Mouse (Mus musculus): ENCODE measurements around the gene Mpg. TPM values are rescaled to one million over a fixed set of nuclear protein-coding genes. Genes with fewer than 3 reads are reported as not detected.
A peak's percentile ranks its signal among the peaks of the same experiment; 100 is the strongest.

Mpg gene
- polyA plus RNA-seq (2012), result 4.8 and 5.0 TPM in 2 replicates

- peaks cover 21% of the 10 kb centered on the region for H3K9me3 ChIP-seq (ENCODE audit: control insufficient read depth, low read length)
- peaks cover 48% of the 10 kb centered on the region for H3K27me3 ChIP-seq (ENCODE audit: control insufficient read depth)
- H3K4me3 ChIP-seq (replicated peaks), result peak within 1 kb of the TSS; percentile 79
- TF ChIP-seq TAL1 (IDR thresholded peaks at IDR 0.05; ENCODE audit: low read length), result no peak
- TF ChIP-seq GATA1 (IDR thresholded peaks at IDR 0.05; ENCODE audit: low read length), result no peak
- peaks cover 42% of the 10 kb centered on the region for H3K36me3 ChIP-seq (ENCODE audit: control insufficient read depth)
- H3K4me1 ChIP-seq (ENCODE audit: control insufficient read depth), result peaks cover 79% of the 10 kb centered on the region
Observed at GRCm38 (mm10) chr11:32226124-32226871, at the start of gene Mpg. Mpg (plus strand) TSS chr11:32226505.

DNA sequence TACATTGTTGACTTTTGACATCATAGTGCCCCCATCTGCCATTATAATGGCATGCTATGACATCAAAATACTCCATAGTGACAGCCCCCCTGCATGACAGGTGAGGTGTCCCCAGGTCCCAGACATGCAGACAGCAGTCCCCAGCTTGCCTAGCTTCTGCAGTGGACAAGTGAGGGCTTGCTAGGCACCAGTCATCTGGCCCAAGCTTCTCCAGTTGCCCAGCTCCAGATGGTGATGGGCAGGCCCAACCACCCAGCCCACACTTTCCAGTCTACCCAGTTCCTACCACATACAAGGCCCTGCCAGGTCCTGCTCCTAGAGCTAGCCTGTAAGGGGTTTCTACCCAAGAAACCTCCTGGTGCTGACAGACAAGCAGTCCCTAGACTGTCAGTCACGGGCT, 47.8 kb upstream of the Mpg start:
- no peak overlapping the region for H3K4me3 ChIP-seq (replicated peaks)
- TF ChIP-seq TAL1 (IDR thresholded peaks at IDR 0.05; ENCODE audit: low read length) (no peak), GATA1 (IDR thresholded peaks at IDR 0.05; ENCODE audit: low read length) (no peak)
- H3K4me1 ChIP-seq (ENCODE audit: control insufficient read depth), result 0 out of 2 replicates have a peak, but pooled peaks cover 2% of the 10 kb centered on the region

DNA sequence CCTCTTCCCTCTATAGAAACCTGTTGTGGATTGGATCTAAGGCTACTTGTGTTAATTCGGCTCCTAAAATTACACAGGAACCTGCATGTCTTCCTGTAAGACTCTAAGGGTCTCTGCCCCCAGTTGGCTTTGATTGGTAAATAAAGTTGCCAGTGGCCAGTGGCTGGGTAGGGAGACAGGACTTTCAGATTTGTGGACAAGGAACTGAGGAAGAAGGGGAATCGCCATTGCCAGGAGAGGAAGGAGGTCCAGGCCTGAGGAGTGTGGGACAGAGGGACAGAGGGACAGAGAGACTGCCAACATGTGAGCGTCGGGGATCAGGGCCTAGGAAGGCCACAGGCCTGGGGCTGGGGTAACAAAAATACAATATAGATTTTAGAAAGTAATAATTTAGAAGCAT, 45.1 kb upstream of the Mpg start:
- TF ChIP-seq TAL1 (IDR thresholded peaks at IDR 0.05; ENCODE audit: low read length) (no peak), GATA1 (IDR thresholded peaks at IDR 0.05; ENCODE audit: low read length) (no peak)

More for the DNA sequence above, 47.8 kb upstream of the Mpg start:
- H3K36me3 ChIP-seq (ENCODE audit: control insufficient read depth), result no peaks in the 10 kb centered on the region
- H3K27me3 ChIP-seq (ENCODE audit: control insufficient read depth), result peaks cover 7% of the 10 kb centered on the region
- peaks cover 8% of the 10 kb centered on the region; the same call in 1 of the 2 replicates for H3K9me3 ChIP-seq (ENCODE audit: control insufficient read depth, low read length)

GRCm38 (mm10) chr11:32181973-32182868, 44.1 kb upstream of the Mpg start:
- no peak for TF ChIP-seq TAL1 (IDR thresholded peaks at IDR 0.05; ENCODE audit: low read length)
- TF ChIP-seq GATA1 (IDR thresholded peaks at IDR 0.05; ENCODE audit: low read length), result no peak
- Histone ChIP-seq H3K9me3 (ENCODE audit: control insufficient read depth, low read length) (peaks cover 9% of the 10 kb centered on the region; the same call in 1 of the 2 replicates), H3K4me1 (ENCODE audit: control insufficient read depth) (0 out of 2 replicates have a peak, but pooled peaks cover 2% of the 10 kb centered on the region), H3K36me3 (ENCODE audit: control insufficient read depth) (no peaks in the 10 kb centered on the region), H3K27me3 (ENCODE audit: control insufficient read depth) (peaks cover 10% of the 10 kb centered on the region), H3K4me3 (replicated peaks) (no peak overlapping the region)

More for the DNA sequence above, 45.1 kb upstream of the Mpg start:
- Histone ChIP-seq H3K4me3 (replicated peaks) (no peak overlapping the region), H3K36me3 (ENCODE audit: control insufficient read depth) (no peaks in the 10 kb centered on the region), H3K9me3 (ENCODE audit: control insufficient read depth, low read length) (peaks cover 8% of the 10 kb centered on the region; the same call in 1 of the 2 replicates), H3K4me1 (ENCODE audit: control insufficient read depth) (0 out of 2 replicates have a peak, but pooled peaks cover 2% of the 10 kb centered on the region), H3K27me3 (ENCODE audit: control insufficient read depth) (peaks cover 10% of the 10 kb centered on the region)

DNA sequence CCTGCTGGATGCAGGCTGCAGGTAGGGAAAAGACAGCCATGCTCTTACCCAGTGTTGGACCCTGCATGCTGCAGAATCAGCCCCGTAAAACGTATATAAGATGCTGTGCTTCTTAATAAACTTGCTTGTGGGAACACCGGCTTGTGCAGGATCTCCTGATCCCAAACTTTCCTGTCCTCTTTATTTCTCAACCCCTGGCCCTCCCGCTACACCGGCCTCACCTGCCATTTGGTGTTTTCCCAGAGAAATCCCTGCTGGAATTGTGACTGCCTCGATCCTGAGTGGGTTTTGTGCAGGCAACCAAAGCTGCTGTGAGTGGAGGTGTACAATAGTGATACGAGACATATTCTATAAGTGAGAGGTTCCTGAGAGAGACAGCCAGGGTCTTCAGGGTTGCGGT, 41.8 kb upstream of the Mpg start:
- Histone ChIP-seq H3K9me3 (ENCODE audit: control insufficient read depth, low read length) (peaks cover 2% of the 10 kb centered on the region; the same call in 1 of the 2 replicates), H3K27me3 (ENCODE audit: control insufficient read depth) (peaks cover 7% of the 10 kb centered on the region)
- no peak for TF ChIP-seq GATA1 (IDR thresholded peaks at IDR 0.05; ENCODE audit: low read length)
- TF ChIP-seq TAL1 (IDR thresholded peaks at IDR 0.05; ENCODE audit: low read length), result no peak

GRCm38 (mm10) chr11:32186031-32186430, 40.3 kb upstream of the Mpg start:
- no peak overlapping the region for H3K4me3 ChIP-seq (replicated peaks)
- 0 out of 2 replicates have a peak, but pooled peaks cover 2% of the 10 kb centered on the region for H3K4me1 ChIP-seq (ENCODE audit: control insufficient read depth)
- H3K27me3 ChIP-seq (ENCODE audit: control insufficient read depth), result peaks cover 7% of the 10 kb centered on the region
- H3K9me3 ChIP-seq (ENCODE audit: control insufficient read depth, low read length), result peaks cover 2% of the 10 kb centered on the region; the same call in 1 of the 2 replicates
- no peaks in the 10 kb centered on the region for H3K36me3 ChIP-seq (ENCODE audit: control insufficient read depth)
- no peak for TF ChIP-seq GATA1 (IDR thresholded peaks at IDR 0.05; ENCODE audit: low read length)
- no peak for TF ChIP-seq TAL1 (IDR thresholded peaks at IDR 0.05; ENCODE audit: low read length)

More for the DNA sequence above, 41.8 kb upstream of the Mpg start:
- 0 out of 2 replicates have a peak, but pooled peaks cover 2% of the 10 kb centered on the region for H3K4me1 ChIP-seq (ENCODE audit: control insufficient read depth)
- no peak overlapping the region for H3K4me3 ChIP-seq (replicated peaks)
- no peaks in the 10 kb centered on the region for H3K36me3 ChIP-seq (ENCODE audit: control insufficient read depth)

DNA sequence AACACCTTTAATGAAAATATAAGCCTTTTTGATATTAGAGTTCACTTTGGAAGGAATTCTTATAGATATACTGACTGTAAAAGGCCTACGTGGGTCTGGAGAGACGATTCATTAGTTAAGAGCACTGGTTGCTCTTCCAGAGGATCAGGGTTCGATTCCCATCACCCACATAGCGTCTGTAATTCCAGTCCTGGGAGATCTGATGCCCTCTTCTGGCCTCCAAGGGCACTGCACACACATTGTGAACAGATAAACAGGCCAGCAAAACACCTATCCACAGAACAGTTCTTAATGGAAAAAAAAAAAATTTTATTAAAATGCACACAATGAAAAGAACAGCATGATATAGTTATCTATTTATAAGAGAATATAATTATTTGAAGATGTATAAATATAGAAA, 39.0 kb upstream of the Mpg start:
- H3K4me3 ChIP-seq (replicated peaks), result no peak overlapping the region
- TF ChIP-seq TAL1 (IDR thresholded peaks at IDR 0.05; ENCODE audit: low read length) (no peak), GATA1 (IDR thresholded peaks at IDR 0.05; ENCODE audit: low read length) (no peak)
- H3K36me3 ChIP-seq (ENCODE audit: control insufficient read depth), result no peaks in the 10 kb centered on the region
- H3K4me1 ChIP-seq (ENCODE audit: control insufficient read depth), result 0 out of 2 replicates have a peak, but pooled peaks cover 2% of the 10 kb centered on the region
- H3K9me3 ChIP-seq (ENCODE audit: control insufficient read depth, low read length), result peaks cover 2% of the 10 kb centered on the region; the same call in 1 of the 2 replicates
- H3K27me3 ChIP-seq (ENCODE audit: control insufficient read depth), result peaks cover 3% of the 10 kb centered on the region; the same call in 1 of the 2 replicates

DNA sequence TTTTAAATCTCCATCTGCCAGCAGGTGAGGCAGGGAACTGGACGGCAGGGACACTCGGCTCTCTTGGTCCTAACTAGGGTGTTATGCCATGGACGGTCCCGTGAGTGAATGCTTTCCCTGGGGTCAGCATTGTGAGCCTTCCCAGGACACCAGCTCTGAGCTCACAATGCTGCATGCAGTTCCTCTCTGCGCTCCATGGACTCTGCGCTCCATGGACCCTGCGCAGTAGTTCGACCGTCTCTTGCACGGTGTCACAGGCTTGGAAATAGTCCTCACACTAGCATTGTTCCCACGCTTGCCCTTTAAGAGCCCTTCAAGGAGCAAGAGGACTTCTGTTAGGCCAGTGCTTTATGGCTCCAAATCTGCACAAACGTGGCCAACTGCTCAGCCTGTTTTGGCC, 37.4 kb upstream of the Mpg start:
- Histone ChIP-seq H3K9me3 (ENCODE audit: control insufficient read depth, low read length) (peaks cover 2% of the 10 kb centered on the region; the same call in 1 of the 2 replicates), H3K4me1 (ENCODE audit: control insufficient read depth) (no peaks in the 10 kb centered on the region), H3K4me3 (replicated peaks) (no peak overlapping the region), H3K36me3 (ENCODE audit: control insufficient read depth) (no peaks in the 10 kb centered on the region), H3K27me3 (ENCODE audit: control insufficient read depth) (peaks cover 3% of the 10 kb centered on the region; the same call in 1 of the 2 replicates)
- no peak for TF ChIP-seq TAL1 (IDR thresholded peaks at IDR 0.05; ENCODE audit: low read length)
- TF ChIP-seq GATA1 (IDR thresholded peaks at IDR 0.05; ENCODE audit: low read length), result no peak
